13 mouse cellular contexts compared by ENCODE assay signal in genomic region chr16:94094251-94095108, GRCm38 (mm10). TPM values are rescaled to one million over a fixed set of nuclear protein-coding genes. Genes with fewer than 3 reads are reported as not detected.
DNase-seq lines count a peak whose midpoint lies in the region; ATAC-seq and TF ChIP-seq lines count a peak whose summit lies in the region.
"Had no signal": no experiment of that assay in that cellular context is flagged by ENCODE, and none has a peak within 500 bp of the region (broad histone marks: within the 10 kb centered on the region; RNA-seq: fewer than 3 reads in every experiment).

No protein-coding gene starts in this region.

- no peak overlapping the region for H3K4me3 ChIP-seq in hindbrain, embryonic 10.5 days
- H3K4me3 ChIP-seq in hindbrain, postnatal 0 days (ENCODE audit: low read length), result no peak overlapping the region
- no peak overlapping the region for H3K4me3 ChIP-seq in neural tube, embryonic 15.5 days (replicated peaks)
- 0 out of 2 replicates have a peak overlapping the region, but pooled peaks have one; percentile 12 for H3K4me3 ChIP-seq in embryonic facial prominence, embryonic 10.5 days

- no peak overlapping the region for H3K4me2 ChIP-seq in hindbrain, postnatal 0 days (ENCODE audit: low read depth, low read length)
- no peak overlapping the region for H3K4me2 ChIP-seq in neural tube, embryonic 15.5 days

- peaks cover 100% of the 10 kb centered on the region for H3K27me3 ChIP-seq in hindbrain, embryonic 10.5 days (ENCODE audit: insufficient read depth, poor library complexity, severe bottlenecking)
- peaks cover 83% of the 10 kb centered on the region for H3K27me3 ChIP-seq in hindbrain, postnatal 0 days (ENCODE audit: insufficient read depth, low read length)
- peaks cover 93% of the 10 kb centered on the region for H3K27me3 ChIP-seq in neural tube, embryonic 15.5 days (replicated peaks)
- H3K27me3 ChIP-seq in embryonic facial prominence, embryonic 10.5 days (replicated peaks; ENCODE audit: low read depth, poor library complexity, severe bottlenecking), result peaks cover 100% of the 10 kb centered on the region

- peak; percentile 58 for DNase-seq in hindbrain, embryonic 10.5 days (ENCODE audit: low spot score)
- DNase-seq in hindbrain, postnatal 0 days (ENCODE audit: low spot score), result no peak
- peak; percentile 67 for DNase-seq in neural tube, embryonic 10.5 days (ENCODE audit: extremely low spot score, low spot score)
- peak; percentile 62 for DNase-seq in embryonic facial prominence, embryonic 10.5 days (ENCODE audit: low spot score)
- DNase-seq: cerebellum, postnatal 14 days; thymus, postnatal 25 days had no signal

- no peak for ATAC-seq in hindbrain, postnatal 0 days
- ATAC-seq in neural tube, embryonic 15.5 days (ENCODE audit: low FRiP score), result no peak
- ATAC-seq in erythroid progenitor cell, adult 5-6 weeks (replicated peaks; ENCODE audit: low FRiP score, poor library complexity, severe bottlenecking), result no peak
- no peak for ATAC-seq in frontal cortex, adult (ENCODE audit: low TSS enrichment)
- ATAC-seq: lung, postnatal 0 days had no signal

- TF ChIP-seq CTCF in hindbrain, postnatal 0 days (IDR thresholded peaks at IDR 0.05; ENCODE audit: low read depth), result no peak

- H3K4me1 ChIP-seq in hindbrain, embryonic 10.5 days (replicated peaks), result peaks cover 29% of the 10 kb centered on the region
- H3K4me1 ChIP-seq in hindbrain, postnatal 0 days (ENCODE audit: insufficient read depth, low read length), result no peaks in the 10 kb centered on the region
- H3K4me1 ChIP-seq in neural tube, embryonic 15.5 days, result no peaks in the 10 kb centered on the region
- peaks cover 50% of the 10 kb centered on the region for H3K4me1 ChIP-seq in embryonic facial prominence, embryonic 10.5 days

- no peak overlapping the region for H3K27ac ChIP-seq in hindbrain, embryonic 10.5 days
- H3K27ac ChIP-seq in hindbrain, postnatal 0 days, result no peak overlapping the region
- H3K27ac ChIP-seq in neural tube, embryonic 15.5 days (replicated peaks), result no peak overlapping the region
- no peak overlapping the region for H3K27ac ChIP-seq in embryonic facial prominence, embryonic 10.5 days (replicated peaks)

- under 1% methylated on average over 48 of the region's 48 CpGs for WGBS in hindbrain, embryonic 10.5 days
- WGBS in hindbrain, postnatal 0 days, result 1% methylated on average over 48 of the region's 48 CpGs
- WGBS in neural tube, embryonic 15.5 days, result under 1% methylated on average over 48 of the region's 48 CpGs
- under 1% methylated on average over 48 of the region's 48 CpGs for WGBS in embryonic facial prominence, embryonic 10.5 days

- H3K9ac ChIP-seq in hindbrain, postnatal 0 days (replicated peaks; ENCODE audit: low read length), result no peak overlapping the region
- no peak overlapping the region for H3K9ac ChIP-seq in neural tube, embryonic 15.5 days (replicated peaks)

- no peaks in the 10 kb centered on the region for H3K9me3 ChIP-seq in hindbrain, embryonic 10.5 days
- no peaks in the 10 kb centered on the region for H3K9me3 ChIP-seq in hindbrain, postnatal 0 days (ENCODE audit: low read length)
- H3K9me3 ChIP-seq in neural tube, embryonic 15.5 days (replicated peaks), result no peaks in the 10 kb centered on the region
- no peaks in the 10 kb centered on the region for H3K9me3 ChIP-seq in embryonic facial prominence, embryonic 10.5 days

- H3K36me3 ChIP-seq in hindbrain, embryonic 10.5 days, result no peaks in the 10 kb centered on the region
- H3K36me3 ChIP-seq in hindbrain, postnatal 0 days (ENCODE audit: insufficient read depth, low read length), result no peaks in the 10 kb centered on the region
- no peaks in the 10 kb centered on the region for H3K36me3 ChIP-seq in neural tube, embryonic 15.5 days
- no peaks in the 10 kb centered on the region for H3K36me3 ChIP-seq in embryonic facial prominence, embryonic 10.5 days (replicated peaks)

RNA-seq across cellular contexts. Expression of gene Sim2, which starts 9.7 kb away (rescaled TPM):
- polyA plus RNA-seq in hindbrain, embryonic 10.5 days (2016; fragmentation: Nextera tagmentation; extraction: Ambion mirVana), result 0.25 and 0.27 TPM in 2 replicates
- 0.11 TPM in 1 of 2 replicates, not detected in the other for total RNA-seq in hindbrain, postnatal 0 days (2014; rRNA removed)
- polyA plus RNA-seq in hindbrain, postnatal 0 days (2015; fragmentation: Nextera tagmentation; extraction: Ambion mirVana), result 0.05 TPM in 1 of 2 replicates, not detected in the other
- 0.06 TPM in 1 of 2 replicates, not detected in the other for polyA plus RNA-seq in neural tube, embryonic 15.5 days (2015; fragmentation: Nextera tagmentation; extraction: Ambion mirVana)
- 0.87 and 1.5 TPM in 2 replicates for polyA plus RNA-seq in embryonic facial prominence, embryonic 10.5 days (2016; fragmentation: Nextera tagmentation; extraction: Ambion mirVana)
- not detected in 2 replicates for total RNA-seq in erythroid progenitor cell, adult 5-6 weeks (2015; ENCODE audit: low replicate concordance)
- total RNA-seq in erythroid progenitor cell, adult 5-6 weeks (2017; ENCODE audit: low replicate concordance), result not detected in 2 replicates
- total RNA-seq: hematopoietic stem cell, adult 5-6 weeks; left cerebral cortex, postnatal 25 days; monocyte, adult 5-6 weeks had no signal
- polyA plus RNA-seq: lung, postnatal 0 days had no signal
